Mouse (Mus musculus) G1E (cell line): Measurements from ENCODE around the gene Zdhhc9.

Source experiments
- CTCF ChIP-seq: IDR thresholded peaks from 2 replicates; pipeline ENCODE4 v1.5.1; 2012; ENCODE audit warnings: low read depth, low read length, inconsistent platforms, mixed read lengths
- TAL1 ChIP-seq: conservative IDR thresholded peaks from 2 replicates; pipeline ENCODE4 v1.6.1; 2012; ENCODE audit warnings: low read depth, low read length, inconsistent platforms, mixed read lengths

DNA sequence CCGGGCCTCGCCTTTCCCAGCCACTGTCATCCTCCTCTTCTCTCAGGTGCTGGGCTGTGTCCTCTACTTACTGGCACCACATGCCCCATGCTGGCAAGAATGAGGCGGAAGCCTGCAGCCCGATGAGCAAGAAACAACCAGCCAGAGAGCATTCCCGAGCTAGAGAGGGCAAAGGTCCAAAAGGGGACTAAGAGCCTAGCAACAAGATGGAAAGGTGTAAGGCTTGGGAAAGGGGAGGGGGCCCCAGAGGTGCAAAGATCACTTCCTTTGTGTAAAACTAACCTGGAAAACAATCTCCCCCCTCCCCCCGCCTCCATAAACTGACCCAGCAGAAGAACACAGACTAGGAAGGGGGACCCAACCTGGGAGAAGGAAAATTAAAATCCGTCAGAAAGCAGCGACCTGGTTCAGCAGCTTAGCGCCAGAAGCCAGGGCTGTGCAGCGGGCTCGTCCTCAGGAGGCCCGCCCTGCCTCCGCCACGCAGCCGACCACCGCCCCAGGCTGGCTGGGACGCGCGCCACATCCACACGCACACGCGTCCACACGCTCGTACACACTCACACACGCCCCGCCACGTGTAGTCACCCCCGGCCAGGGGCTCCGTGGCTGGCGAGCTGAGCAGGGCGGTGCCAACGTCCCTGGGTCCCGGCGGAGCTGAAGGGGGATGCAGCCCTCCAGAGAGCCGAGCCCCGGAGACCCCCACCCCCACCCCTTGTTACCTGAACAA lies 754 bp downstream of the Zdhhc9 start:
- TF ChIP-seq CTCF (no peak), TAL1 (no peak)
